Mouse (Mus musculus) neural tube, embryonic 13.5 days (tissue): ENCODE measurements around the gene Ddr2. TPM values are rescaled to one million over a fixed set of nuclear protein-coding genes. Genes with fewer than 3 reads are reported as not detected.
"Not testable (repeated sequence)": the region's sequence is repeated elsewhere in the genome, so short reads cannot be mapped to it uniquely, and the experiment has no call there.

ENCODE experiments used
- ATAC-seq: fragments of 200-750 bp; cut with Nextera tagmentation; 2 replicates; pipeline ENCODE4 v1.8.0; 2017; ENCODE audit warnings: low read depth, mild to moderate bottlenecking, moderate TSS enrichment, moderate library complexity
- H3K27ac ChIP-seq: fragments of 300-500 bp; sonication (generic); replicated peaks from 2 replicates; pipeline ENCODE4 v1.5.1; 2015; ENCODE audit warnings: moderate library complexity, mild to moderate bottlenecking, inconsistent platforms
- H3K27me3 ChIP-seq: fragments of 300-500 bp; sonication (generic); 2 replicates; pipeline ENCODE4 v1.6.1; 2015; ENCODE audit warnings: mild to moderate bottlenecking, inconsistent platforms
- H3K36me3 ChIP-seq: fragments of 300-500 bp; sonication (generic); 2 replicates; pipeline ENCODE4 v1.6.1; 2015; ENCODE audit warnings: mild to moderate bottlenecking, inconsistent platforms
- H3K4me1 ChIP-seq: fragments of 300-500 bp; sonication (generic); replicated peaks from 2 replicates; pipeline ENCODE4 v1.6.1; 2015; ENCODE audit warnings: inconsistent platforms
- H3K4me2 ChIP-seq: fragments of 300-500 bp; sonication (generic); 2 replicates; pipeline ENCODE4 v1.6.1; 2015; ENCODE audit warnings: inconsistent platforms, mild to moderate bottlenecking, moderate library complexity
- H3K4me3 ChIP-seq: fragments of 300-500 bp; sonication (generic); 2 replicates; pipeline ENCODE4 v1.5.1; 2015; ENCODE audit warnings: mild to moderate bottlenecking, inconsistent platforms
- H3K9ac ChIP-seq: fragments of 300-500 bp; sonication (generic); 2 replicates; pipeline ENCODE4 v1.6.1; 2015; ENCODE audit warnings: moderate library complexity, mild to moderate bottlenecking, inconsistent platforms
- H3K9me3 ChIP-seq: fragments of 300-500 bp; sonication (generic); 2 replicates; pipeline ENCODE4 v1.6.1; 2016; ENCODE audit warnings: inconsistent platforms
- WGBS: fragments of 180-500 bp; shearing (Covaris S2); methylation state at CpG from one replicate; pipeline ENCODE4 v1.1.7; 2015; 5-methylcytosine and 5-hydroxymethylcytosine counted together
- polyA plus RNA-seq: library from polyadenylated mRNA; unstranded; fragments of >200 nt; fragmentation: Nextera tagmentation; extraction: Ambion mirVana; gene quantifications from 2 replicates; pipeline ENCODE4 v1.2.1, GENCODE M21; 2015

The Ddr2 gene
- polyA plus RNA-seq, 1 experiment from 2014 or later = 10.2 TPM

DNA sequence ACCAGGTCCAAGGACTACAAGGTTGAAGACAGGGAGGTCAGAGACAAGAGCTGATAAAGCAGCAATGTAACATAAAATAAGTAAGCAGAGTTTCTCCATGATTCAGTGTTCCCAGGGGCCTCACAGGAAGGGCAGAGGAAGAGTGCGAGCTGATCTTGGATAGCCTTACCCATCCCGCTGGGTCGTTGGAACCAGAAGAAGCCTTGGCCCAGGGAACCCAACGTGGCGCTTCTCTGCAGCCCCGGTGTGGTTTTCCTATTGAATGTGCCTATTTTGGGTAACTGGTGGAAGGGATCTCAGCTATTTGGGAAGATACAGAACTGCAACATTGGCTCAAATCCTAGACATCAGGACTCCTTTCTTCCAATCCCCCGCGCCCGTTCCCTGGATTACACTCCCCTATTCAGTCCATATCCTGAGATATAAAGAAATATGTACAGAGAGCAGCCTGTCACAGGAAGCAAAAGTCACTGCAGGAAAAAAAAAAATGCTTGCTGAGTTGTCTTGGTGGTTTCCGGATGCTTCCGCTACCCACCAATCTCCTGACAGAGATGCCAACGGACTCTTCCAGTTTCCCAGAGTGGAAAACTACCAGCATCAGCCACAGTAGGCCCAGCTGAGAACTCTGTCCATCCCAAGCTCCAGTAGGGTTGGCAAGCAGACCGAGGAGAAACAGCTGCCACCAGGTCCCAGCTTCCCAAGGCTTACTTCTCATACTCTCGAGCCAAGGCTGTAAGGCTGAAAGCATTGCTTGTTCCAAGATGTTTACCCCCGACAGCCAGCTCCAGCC is 99.7 kb downstream of the Ddr2 start:
- Histone ChIP-seq H3K4me3 (no peak overlapping the region), H3K27me3 (no peaks in the 10 kb centered on the region), H3K27ac (no peak overlapping the region), H3K4me1 (no peaks in the 10 kb centered on the region), H3K4me2 (no peak overlapping the region), H3K9ac (no peak overlapping the region), H3K36me3 (no peaks in the 10 kb centered on the region), H3K9me3 (peaks cover 4% of the 10 kb centered on the region; the same call in 1 of the 2 replicates)
- no peak for ATAC-seq
- WGBS = 91% methylated on average over 15 of the region's 15 CpGs

DNA sequence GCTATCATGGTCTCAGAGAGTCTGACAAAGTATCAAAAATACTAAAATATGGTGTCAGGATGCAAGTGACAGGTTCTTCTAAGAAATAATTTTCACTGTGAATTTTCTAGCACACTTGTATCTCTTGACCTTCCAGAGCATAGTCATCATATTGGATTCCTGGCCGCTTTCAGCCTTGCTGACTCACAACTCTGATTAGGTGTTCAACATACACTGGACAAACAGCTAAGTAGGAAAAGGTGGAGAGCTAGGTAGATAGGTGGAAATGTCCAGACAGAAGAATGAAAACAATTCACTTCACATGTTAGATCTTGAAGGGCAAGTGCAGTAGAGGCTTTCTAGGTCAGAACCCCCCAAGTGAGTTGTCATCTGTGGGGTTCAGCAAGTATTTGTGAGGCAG is 101.3 kb downstream of the Ddr2 start:
- H3K27me3 ChIP-seq = no peaks in the 10 kb centered on the region
- no peaks in the 10 kb centered on the region for H3K9me3 ChIP-seq
- no peaks in the 10 kb centered on the region for H3K4me1 ChIP-seq
- ATAC-seq = no peak
- H3K9ac ChIP-seq = no peak overlapping the region
- H3K27ac ChIP-seq = no peak overlapping the region
- 95% methylated on average over 1 of the region's 1 CpGs for WGBS
- H3K4me2 ChIP-seq = no peak overlapping the region
- H3K4me3 ChIP-seq = no peak overlapping the region
- H3K36me3 ChIP-seq = no peaks in the 10 kb centered on the region

DNA sequence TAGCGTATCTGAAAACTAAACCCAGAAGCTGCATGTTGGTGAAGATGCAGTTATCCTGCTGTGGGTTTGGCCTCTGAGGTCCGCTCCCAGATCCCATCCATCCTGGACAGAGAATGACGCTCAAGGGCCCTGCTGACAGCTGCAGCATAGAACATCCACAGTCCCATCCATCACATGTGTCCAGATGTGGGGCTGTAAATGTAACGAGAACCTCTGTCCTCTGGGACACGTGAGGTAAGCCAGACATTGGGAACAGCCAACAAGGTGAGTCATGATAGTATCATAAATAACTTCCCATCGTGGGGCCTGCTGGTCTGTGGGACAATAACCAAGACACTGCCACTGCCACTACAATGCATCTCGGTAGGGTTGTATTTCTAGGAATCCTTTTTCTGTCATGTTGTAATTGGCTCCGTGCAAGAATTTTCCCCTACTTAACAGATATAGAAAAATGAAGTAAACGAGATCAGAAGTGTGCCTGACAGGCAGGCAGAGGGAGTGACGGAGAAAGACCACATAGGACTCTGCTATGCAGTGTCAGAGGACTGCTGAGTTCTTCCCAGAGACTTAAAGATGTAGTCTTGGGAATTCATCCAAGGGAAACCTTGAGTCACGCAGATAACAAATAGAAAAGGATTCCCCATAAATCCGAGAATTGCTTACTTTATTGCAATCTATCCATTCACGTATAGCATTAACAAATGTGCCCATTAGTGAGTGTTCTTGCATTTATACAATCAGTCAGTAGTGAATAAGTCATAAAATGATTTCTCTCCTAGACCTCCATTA is 101.9 kb downstream of the Ddr2 start:
- no peak for ATAC-seq
- 75% methylated on average over 13 of the region's 13 CpGs for WGBS
- H3K4me3 ChIP-seq = no peak overlapping the region

DNA sequence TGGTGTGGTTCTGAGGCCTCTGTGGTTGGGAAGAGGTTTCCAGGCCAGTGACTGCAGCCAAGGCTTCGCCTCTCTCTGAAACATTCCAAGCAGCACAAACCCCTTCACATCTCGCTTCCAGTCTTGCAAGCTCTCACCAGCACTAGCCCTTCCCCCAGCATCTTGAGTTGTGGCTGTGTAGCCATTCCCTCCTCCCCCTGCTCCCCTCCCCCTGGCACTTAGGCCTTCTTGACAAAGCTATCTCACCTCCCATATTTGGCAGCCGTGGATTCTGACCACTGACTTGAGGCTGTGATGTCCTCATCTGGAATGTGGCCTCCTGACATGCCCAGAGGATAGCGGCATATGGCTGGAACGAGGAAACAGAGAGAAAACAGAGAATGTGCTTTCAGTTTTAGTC is 104.0 kb downstream of the Ddr2 start:
- H3K4me2 ChIP-seq = no peak overlapping the region
- no peak for ATAC-seq
- WGBS = 73% methylated on average over 5 of the region's 5 CpGs

More for the DNA sequence above, 101.9 kb downstream of the Ddr2 start:
- Histone ChIP-seq H3K9me3 (no peaks in the 10 kb centered on the region), H3K9ac (no peak overlapping the region), H3K36me3 (no peaks in the 10 kb centered on the region), H3K4me1 (no peaks in the 10 kb centered on the region), H3K27ac (no peak overlapping the region), H3K4me2 (no peak overlapping the region), H3K27me3 (no peaks in the 10 kb centered on the region)

DNA sequence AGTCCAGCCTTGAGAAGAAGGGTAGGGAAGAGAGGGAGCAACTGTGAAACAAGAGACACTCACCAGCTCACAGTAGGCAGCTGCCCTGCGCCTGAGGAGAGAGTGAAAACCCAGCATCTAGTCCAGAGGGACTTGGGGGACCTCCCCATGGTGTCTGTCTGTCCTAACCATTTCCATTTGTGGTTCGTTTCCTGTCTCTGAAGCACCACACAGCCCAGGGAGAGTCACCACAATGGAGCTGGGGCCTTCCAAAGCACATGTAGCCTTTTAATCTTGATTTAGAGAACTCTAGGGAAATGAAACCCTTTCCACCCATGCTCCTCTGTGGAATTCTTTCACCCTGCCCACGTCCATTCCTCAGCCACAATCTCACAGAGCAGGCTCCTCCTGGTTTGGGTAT is 105.3 kb downstream of the Ddr2 start:
- Histone ChIP-seq H3K27me3 (no peaks in the 10 kb centered on the region), H3K4me2 (no peak overlapping the region), H3K4me3 (no peak overlapping the region), H3K9me3 (no peaks in the 10 kb centered on the region), H3K27ac (no peak overlapping the region), H3K9ac (no peak overlapping the region), H3K36me3 (no peaks in the 10 kb centered on the region), H3K4me1 (no peaks in the 10 kb centered on the region)
- 76% methylated on average over 3 of the region's 3 CpGs for WGBS
- no peak for ATAC-seq

More for the DNA sequence above, 104.0 kb downstream of the Ddr2 start:
- Histone ChIP-seq H3K9ac (no peak overlapping the region), H3K4me3 (no peak overlapping the region), H3K4me1 (no peaks in the 10 kb centered on the region), H3K27ac (no peak overlapping the region), H3K36me3 (no peaks in the 10 kb centered on the region), H3K9me3 (no peaks in the 10 kb centered on the region), H3K27me3 (no peaks in the 10 kb centered on the region)

DNA sequence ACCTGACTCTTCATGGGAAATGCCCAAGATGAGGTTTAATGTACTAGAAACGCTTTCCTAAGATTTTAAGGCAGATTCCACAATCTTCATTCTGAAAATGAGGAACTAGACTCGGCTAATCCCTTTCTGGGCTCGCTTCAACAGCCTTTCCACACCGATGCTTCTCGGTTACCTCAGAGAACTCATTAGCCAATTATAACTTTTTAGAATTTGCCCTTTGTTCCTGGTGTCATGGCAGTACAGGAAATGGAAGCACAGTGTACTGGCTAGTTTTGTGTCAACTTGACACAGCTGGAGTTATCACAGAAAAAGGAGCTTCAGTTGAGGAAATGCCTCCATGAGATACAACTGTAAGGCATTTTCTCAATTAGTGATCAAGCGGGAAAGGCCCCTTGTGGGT is 116.7 kb downstream of the Ddr2 start:
- not testable (repeated sequence) for H3K27ac ChIP-seq, H3K4me1 ChIP-seq, ATAC-seq, H3K4me3 ChIP-seq, H3K9ac ChIP-seq, H3K36me3 ChIP-seq, H3K9me3 ChIP-seq, H3K27me3 ChIP-seq, H3K4me2 ChIP-seq
- 93% methylated on average over 6 of the region's 6 CpGs for WGBS

DNA sequence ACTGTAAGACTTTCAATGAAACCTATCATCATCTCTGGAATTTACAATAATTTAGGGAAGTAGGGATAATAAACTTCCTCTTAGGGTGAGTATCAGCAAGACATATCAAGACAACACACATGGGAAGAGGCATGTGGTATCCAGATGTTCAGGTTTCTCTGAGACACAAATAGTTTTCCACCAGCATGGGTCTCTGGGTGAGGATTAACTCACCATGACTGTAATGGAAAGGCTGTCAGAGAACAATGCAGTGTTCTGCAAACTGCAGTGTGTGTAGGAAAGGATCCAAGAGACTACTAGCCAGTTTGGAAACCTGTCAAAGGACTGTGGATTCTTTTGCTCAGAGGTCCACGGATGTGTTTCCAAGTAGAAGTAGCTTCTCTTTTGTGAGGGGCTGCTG is 124.4 kb downstream of the Ddr2 start:
- Histone ChIP-seq H3K27me3 (no peaks in the 10 kb centered on the region), H3K36me3 (no peaks in the 10 kb centered on the region), H3K9ac (no peak overlapping the region), H3K27ac (no peak overlapping the region), H3K4me1 (no peaks in the 10 kb centered on the region), H3K4me3 (no peak overlapping the region), H3K9me3 (no peaks in the 10 kb centered on the region), H3K4me2 (no peak overlapping the region)
- 54% methylated on average over 1 of the region's 1 CpGs for WGBS
- no peak for ATAC-seq

DNA sequence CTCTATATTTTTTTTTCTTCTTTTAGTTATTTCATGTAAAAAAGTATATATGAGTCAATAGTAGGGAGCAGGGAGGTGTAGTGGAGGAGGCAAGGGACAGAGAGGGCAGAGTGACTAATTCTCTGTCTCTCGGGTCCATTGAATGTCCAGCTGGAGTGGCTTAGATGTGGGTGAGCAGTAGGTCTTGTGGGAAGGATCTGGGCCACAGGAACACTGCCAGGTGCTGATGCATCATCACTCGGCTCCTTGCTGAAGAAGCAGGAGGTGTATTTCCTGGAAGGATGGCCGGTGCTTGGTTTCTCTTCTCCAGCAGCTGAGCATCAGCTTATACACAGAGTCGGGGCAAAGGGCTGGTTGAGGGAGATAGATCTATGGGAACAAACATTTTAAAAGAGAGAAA is 132.9 kb downstream of the Ddr2 start:
- H3K36me3 ChIP-seq = no peaks in the 10 kb centered on the region

DNA sequence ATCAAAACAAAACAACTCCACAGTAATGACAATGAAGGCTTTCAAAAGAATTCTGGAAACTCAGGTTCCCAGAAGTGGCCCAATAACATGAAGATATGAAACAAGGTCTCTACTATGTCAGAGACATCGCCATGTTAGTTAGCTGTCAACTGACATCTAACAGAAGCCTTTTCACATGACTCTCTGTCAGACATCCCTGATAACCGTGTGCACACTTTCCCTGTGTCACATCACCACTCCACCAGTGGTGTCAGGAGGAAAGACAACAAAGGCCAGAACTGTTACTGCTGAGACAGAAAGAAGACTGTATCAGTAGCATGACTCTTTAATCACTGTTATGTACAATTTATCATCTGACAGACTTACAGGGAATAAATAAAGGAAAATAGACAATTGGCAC is 138.6 kb downstream of the Ddr2 start:
- H3K4me1 ChIP-seq = peaks cover 23% of the 10 kb centered on the region
- no peak overlapping the region for H3K4me3 ChIP-seq
- ATAC-seq = no peak
- H3K4me2 ChIP-seq = no peak overlapping the region
- H3K36me3 ChIP-seq = no peaks in the 10 kb centered on the region
- no peaks in the 10 kb centered on the region for H3K9me3 ChIP-seq
- H3K9ac ChIP-seq = no peak overlapping the region
- 89% methylated on average over 2 of the region's 2 CpGs for WGBS
- no peak overlapping the region for H3K27ac ChIP-seq
- H3K27me3 ChIP-seq = no peaks in the 10 kb centered on the region

More for the DNA sequence above, 132.9 kb downstream of the Ddr2 start:
- Histone ChIP-seq H3K27me3 (no peaks in the 10 kb centered on the region), H3K4me2 (no peak overlapping the region), H3K4me3 (no peak overlapping the region), H3K9me3 (no peaks in the 10 kb centered on the region), H3K4me1 (no peaks in the 10 kb centered on the region), H3K27ac (no peak overlapping the region), H3K9ac (no peak overlapping the region)
- WGBS = 83% methylated on average over 4 of the region's 4 CpGs
- ATAC-seq = no peak

DNA sequence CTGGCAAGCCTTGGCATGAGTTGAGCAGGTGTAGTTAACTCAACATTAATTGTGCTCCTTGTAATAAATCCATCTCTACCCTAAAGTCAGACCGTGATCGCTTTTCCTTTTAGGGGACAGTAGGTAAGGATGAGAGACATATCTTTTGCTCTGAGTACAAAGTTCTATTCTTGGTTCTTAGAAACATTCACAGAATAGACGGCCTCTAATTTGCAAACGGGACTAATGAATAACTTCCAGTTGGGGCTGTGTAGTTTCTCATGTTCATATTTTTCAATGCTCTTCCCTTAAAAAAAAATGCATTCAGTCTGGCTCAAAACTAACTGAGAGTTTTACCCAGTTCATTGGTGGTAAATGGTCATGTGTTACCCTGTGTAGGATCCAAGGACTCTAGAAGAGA is 139.6 kb downstream of the Ddr2 start:
- H3K27me3 ChIP-seq = no peaks in the 10 kb centered on the region
- H3K36me3 ChIP-seq = peaks cover 9% of the 10 kb centered on the region; the same call in 1 of the 2 replicates
- H3K4me3 ChIP-seq = no peak overlapping the region
- H3K27ac ChIP-seq = no peak overlapping the region
- H3K9ac ChIP-seq = no peak overlapping the region
- no peaks in the 10 kb centered on the region for H3K9me3 ChIP-seq
- no peak overlapping the region for H3K4me2 ChIP-seq
- H3K4me1 ChIP-seq = peaks cover 24% of the 10 kb centered on the region
- ATAC-seq = no peak
- 95% methylated on average over 4 of the region's 4 CpGs for WGBS

DNA sequence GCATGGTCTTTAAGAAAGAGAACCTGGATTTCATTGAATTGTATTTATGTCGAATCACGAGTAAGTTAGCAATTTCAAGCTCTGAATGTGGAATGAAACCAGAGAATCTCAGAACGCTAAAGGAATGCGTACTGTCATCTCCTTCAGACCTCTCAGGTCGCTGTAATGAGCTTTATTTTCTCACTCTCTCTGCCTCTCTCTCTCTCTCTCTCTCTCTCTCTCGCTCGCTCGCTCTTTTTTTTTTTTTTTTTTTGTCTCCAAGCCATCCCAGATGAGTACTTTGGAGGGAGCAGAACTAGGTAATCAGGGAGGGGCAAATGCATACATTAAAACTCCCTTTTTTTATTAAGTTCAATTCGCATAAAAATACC is 141.1 kb downstream of the Ddr2 start:
- Histone ChIP-seq H3K9ac (peak overlapping the region; percentile 71), H3K36me3 (peaks cover 23% of the 10 kb centered on the region), H3K4me1 (peaks cover 24% of the 10 kb centered on the region), H3K27me3 (no peaks in the 10 kb centered on the region), H3K4me2 (peak overlapping the region; percentile 70), H3K27ac (peak overlapping the region; percentile 86), H3K4me3 (peak overlapping the region; percentile 55), H3K9me3 (no peaks in the 10 kb centered on the region)
- WGBS = under 1% methylated on average over 9 of the region's 9 CpGs
- ATAC-seq = peak; percentile 75

DNA sequence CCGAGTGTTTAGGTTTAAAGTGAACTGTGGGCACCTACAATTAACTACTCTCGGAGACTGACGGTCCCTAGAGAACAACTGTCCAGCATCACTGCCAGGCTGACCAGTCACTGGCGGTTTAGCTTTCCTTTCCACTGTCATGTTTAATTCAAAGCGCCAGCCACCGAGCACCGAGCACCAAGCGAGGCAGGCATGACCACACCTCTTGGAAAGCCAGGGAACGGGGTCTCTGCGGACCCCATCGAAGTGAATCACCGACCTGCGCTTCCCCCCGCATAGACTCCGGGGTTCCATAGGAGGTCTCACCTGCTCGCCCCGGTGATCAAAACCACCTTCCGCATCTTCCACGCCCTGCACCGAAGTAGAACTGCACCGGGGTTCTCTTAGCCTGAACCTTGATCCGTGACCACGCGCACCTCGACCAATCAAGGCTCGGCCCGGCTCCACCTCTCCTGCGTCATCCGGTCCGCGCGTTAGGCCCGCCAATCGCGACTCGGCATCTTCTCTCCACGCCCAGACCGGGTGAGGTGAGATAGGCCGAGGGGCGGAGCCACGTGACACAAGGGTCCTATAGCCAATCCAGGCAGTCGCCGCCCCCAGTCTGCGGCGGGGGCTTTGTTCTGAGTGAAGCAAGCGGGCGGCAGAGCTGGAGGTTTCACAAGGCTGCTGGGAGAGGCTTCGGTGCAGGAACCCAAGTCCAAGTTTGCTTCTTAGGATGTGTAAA is 141.6 kb downstream of the Ddr2 start, which contains the start of gene Hsd17b7:
Gene Hsd17b7, minus strand, starts transcription at position 450 of the 724 bp plus-strand sequence.
- Histone ChIP-seq H3K4me1 (peaks cover 24% of the 10 kb centered on the region), H3K4me3 (peak within 1 kb of the TSS; percentile 55), H3K27me3 (no peaks in the 10 kb centered on the region), H3K9ac (peak within 1 kb of the TSS; percentile 71), H3K4me2 (peak within 1 kb of the TSS; percentile 70), H3K27ac (peak within 1 kb of the TSS; percentile 86), H3K9me3 (no peaks in the 10 kb centered on the region), H3K36me3 (peaks cover 27% of the 10 kb centered on the region)
- ATAC-seq = peak; percentile 100
- WGBS = 1% methylated on average over 48 of the region's 48 CpGs
